Mouse (Mus musculus) lung, postnatal 25 days (tissue): ENCODE measurements around the gene Oasl1.
"Not testable (repeated sequence)": the region's sequence is repeated elsewhere in the genome, so short reads cannot be mapped to it uniquely, and the experiment has no call there.

Experiments used
- DNase-seq: peaks from one replicate; pipeline ENCODE4 v3.0.0; 2022; ENCODE audit warnings: low spot score

Oasl1 gene

DNA sequence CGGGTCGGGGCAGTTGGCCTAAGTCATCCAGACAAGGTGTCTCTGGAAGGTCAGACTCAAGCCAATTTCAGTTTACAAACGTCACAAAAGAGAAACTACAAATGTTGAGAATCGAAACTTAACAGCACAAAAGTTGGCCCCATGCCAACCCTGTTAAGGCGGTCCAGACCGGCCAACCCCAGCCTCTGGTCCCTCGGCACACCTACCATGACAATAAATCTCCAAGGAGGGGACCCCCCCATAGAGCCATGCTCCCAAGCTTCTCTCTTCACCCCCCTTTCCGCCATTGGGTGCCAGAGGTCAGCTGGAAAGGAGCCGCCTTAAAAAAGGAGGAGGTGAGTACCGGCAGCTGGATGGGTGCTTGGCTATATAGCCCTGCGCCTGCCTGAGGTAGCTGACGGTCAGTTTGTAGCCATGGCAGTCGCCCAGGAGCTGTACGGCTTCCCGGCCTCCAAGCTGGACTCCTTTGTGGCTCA lies at the start of gene Oasl1:
Gene Oasl1, plus strand, starts transcription at position 243 of the 476 bp plus-strand sequence.
- DNase-seq, result peak; percentile 39

DNA sequence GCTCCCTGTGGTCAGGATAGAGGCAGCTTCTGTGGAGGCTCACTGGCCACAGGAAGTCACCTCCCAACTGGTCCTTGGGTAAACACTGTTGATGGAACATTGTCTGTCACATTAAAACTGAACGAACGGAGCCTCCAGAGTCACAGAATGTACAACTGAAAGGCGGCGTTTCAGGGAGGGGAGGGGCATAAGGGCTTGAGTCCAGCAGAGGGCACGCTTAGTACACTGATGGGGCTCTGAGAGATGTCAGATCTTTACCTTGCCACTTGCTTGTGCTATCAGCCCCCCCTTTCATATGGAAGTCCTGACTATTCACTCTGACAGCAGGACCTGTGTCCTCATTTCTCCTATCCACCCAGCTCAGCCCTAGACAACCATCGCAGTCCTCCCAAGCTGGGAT lies 47.2 kb upstream of the Oasl1 start:
- DNase-seq, result no peak

DNA sequence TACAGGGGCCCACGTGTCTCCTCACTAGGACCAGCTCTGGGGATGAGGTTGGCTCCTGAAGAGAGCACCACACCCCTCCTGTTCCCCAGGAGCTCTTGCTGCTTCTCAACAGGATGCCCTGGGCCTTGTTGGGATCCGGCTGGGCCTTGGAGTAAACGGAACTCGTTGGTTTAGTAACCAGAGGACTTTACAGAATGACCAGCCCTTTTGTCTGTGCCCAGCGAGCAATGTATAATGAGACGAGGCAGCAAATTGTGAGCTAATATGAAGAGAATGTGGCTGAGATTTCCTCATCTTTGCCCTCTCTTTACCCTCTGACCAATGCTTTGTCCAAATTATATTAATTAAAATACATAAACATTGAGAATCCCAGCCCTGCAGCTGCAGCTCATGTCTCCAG lies 46.7 kb upstream of the Oasl1 start:
- DNase-seq, result no peak

DNA sequence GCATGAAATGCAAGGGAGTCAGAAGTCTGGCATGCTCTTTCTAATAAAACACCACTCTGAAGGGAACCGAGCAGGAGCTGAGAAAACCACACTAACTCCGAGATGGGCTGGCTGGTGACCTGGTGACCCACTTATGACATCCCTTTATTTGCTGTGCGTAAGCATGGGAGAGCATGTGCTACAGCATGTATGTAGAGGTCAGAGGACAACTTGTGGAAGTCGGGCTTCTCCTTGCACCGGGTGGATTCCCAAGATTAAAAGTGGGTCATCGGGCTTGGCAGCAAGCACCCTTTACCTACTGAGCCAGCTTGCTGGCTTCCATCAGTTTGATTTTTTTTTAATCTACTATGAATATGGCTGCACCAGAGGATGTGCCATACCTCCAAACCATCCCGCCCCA lies 45.6 kb upstream of the Oasl1 start:
- no peak for DNase-seq

DNA sequence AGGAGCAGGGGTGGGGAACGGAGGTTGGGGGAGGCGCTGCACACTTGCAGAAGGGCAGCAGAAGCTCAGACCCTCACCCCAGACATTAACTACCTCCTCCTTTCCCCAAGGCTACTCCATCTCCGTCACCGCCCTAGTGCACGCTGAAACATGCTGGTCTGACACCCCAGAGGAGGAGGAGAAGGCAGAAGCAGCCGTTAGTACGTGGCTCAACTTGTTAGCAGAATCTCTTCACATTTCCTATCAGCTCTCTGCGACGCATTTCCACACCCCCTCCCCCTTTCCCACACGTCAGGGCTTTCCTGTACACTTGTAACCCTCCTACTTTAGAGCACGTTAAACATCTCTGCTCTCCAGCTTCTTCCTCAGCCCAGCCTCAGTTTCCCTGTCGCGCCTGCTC lies 43.6 kb upstream of the Oasl1 start:
- DNase-seq, result no peak

DNA sequence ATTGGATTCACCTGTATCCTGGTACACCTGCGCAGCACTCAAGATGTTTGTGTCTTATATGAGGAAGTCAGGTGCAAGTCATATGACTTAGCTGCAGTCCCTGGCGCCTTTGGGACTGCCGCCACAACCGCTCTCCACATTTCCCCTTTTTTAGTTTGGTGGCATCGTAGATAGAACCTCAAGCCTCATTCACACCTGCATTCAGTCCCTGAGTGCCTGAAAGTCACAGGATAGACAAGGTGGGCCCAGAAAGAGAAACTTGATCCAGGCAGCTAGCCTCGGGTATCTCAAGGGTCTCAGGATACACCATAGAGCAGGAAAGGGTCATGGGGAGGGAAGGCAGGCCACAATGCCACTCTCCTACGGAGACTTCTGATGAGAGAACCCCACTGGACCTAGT lies 40.7 kb upstream of the Oasl1 start:
- not testable (repeated sequence) for DNase-seq

DNA sequence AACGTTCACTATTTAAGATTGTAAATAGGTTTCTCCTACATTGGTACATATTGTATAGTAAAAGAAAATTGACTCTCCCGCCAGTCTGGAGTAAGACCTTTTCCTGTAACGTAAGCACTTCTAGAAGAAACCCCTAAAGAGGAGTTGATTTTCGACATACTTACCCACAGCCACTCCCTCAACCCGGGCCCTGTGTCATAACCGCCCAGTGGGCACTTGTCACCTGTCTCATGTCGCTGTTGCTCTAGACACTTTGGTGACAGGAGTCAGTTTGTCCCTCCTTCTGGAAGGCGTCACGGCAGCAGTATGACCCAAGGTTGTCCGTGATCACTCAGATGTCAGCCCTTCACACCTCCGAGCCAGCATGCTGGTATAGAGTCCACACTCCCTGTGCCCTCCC lies 40.0 kb upstream of the Oasl1 start:
- no peak for DNase-seq

DNA sequence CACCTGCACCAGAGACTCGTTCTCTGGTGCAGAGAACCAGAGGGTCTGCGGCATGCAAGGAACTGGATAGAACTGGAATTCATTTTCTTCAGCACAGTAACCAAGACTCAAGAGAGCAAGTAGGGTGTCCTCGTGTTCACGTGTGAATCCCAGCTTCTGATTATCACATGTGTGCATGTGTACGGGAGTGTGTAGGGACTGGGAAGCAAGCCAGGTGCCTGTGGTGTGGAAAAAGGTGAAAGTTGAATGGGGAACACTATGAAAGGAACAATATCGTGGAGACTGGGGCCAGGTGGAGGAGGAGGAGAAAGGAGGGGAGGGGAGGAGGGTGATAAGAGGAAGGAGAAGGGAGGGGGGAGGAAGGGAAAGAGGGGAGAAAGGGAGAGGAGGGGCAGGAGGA lies 36.2 kb upstream of the Oasl1 start:
- DNase-seq, result no peak

DNA sequence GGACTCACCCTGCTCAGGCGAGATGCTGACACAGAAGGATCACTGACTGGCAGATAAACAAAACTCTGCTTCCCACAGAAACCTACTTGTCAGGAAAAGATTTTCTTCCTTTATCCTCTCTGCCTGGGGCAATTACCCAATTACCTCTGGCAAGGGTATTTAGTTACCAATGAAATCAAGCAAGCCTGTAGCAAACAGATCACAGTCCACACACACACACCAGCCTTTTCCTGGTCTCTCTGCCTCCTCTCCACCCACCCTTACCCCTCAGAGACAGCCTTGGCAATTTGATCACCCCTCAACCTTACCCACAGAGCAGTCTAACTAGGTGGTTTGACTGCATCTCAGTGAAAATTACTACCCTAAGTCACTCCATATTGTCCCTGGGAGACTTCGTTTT lies 34.0 kb upstream of the Oasl1 start:
- no peak for DNase-seq

DNA sequence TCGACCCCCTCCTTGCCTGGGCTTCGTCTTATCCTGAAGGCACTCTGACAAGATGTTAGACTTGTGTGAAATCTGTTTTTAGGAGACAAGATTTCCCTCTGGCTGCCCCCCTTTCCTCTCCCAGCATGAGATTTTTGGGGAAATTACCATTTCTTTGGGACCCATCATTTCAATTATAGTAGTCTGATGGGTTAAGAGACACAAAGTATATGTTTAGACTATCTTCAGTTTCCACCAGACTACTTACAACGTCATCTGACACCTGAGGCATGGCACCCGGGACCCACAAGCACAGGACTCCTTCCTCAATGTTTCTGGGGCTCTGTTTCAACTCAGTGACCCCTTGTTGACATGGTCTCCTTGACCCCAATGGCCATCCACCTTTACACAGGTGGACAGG lies 27.5 kb upstream of the Oasl1 start:
- no peak for DNase-seq

DNA sequence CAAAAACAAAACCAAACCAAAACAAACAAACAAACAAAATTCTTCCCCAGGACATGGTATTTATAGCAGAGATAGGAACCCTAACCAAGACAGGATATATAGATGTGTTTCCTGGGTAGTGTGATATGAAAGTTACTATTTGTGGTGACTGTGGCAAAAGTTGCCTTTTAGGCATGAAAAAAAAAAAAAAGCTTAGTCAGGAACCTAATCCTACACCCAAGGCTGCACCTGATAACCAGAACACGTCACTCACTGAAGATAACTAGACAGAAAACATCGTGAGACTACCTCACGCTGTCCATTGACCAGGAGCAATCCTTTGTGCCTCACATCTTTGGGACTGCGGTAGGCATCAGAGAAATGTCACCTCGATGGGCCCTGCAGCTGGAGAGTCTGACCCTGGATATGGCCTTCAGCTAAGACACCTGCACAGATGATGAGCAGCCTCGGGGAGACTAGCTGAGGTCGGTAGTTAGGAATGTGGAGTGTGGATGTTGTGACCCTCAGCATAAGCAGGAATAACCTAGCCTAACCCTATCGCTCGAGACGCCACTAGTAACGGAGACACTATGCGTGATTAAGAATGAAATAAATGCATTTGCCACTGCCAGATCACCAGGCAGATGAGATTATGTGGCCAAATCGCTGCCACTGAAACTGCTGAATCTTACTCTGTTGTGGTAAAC lies 26.2 kb upstream of the Oasl1 start, which contains the start of gene Oasl2:
Gene Oasl2, plus strand, starts transcription at position 249 of the 686 bp plus-strand sequence.
- DNase-seq, result no peak

DNA sequence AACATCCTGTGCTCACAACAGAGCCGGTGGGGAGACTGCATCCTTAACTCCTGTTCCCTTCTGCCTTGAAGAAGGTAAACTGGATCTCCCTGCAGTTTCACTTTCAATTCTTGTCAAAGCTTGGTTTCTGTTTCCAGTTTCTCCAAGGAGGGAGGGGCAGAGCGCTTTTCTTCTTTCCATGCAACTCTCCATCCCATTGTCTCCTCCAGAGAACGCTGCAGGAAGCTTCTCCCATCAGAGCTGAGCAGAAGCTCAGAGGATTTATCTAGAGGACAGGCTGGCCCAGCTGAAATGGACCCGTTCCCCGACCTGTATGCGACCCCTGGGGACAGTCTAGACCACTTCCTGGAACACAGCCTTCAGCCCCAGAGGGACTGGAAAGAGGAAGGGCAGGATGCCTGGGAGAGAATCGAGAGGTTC lies 25.7 kb upstream of the Oasl1 start:
- DNase-seq, result peak; percentile 57

DNA sequence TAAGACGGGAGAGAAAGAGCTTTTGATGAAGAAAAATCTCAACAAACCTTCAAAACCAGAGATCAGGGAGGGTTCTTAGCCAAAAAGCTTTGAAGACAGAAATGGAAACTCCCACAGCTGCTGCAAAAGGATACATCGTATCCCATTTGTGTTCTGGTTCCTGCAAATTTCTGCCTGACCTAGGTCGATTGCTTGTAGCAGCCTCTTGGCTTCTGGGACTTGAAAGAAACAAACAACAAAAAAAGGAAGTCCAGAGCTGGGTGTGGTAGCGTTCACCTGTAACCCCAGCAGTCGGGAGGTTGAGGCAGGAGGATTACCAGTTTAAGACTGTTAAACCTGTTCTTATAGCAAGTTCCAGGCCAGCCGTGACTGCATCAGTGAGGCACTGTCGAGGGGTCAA lies 24.2 kb upstream of the Oasl1 start:
- DNase-seq, result no peak

DNA sequence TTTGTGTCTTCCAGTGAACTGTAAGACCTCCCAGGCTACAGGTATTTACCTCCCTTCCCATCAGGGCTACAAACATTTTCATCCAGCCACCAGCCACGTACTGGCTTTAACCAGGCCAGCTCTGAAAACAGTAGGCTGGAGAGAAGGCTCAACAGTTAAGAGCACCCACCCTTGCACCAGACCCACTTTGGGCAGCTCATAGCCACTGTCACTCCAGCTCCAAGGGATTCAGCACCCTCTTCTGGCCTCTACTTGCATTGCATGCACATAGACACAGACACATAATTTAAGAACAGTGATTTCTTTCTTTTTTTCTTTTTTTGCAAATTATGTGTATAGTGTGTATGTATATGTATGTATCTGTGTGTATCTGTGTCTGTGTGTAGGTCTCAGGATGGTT lies 20.6 kb upstream of the Oasl1 start:
- peak; percentile 18 for DNase-seq

DNA sequence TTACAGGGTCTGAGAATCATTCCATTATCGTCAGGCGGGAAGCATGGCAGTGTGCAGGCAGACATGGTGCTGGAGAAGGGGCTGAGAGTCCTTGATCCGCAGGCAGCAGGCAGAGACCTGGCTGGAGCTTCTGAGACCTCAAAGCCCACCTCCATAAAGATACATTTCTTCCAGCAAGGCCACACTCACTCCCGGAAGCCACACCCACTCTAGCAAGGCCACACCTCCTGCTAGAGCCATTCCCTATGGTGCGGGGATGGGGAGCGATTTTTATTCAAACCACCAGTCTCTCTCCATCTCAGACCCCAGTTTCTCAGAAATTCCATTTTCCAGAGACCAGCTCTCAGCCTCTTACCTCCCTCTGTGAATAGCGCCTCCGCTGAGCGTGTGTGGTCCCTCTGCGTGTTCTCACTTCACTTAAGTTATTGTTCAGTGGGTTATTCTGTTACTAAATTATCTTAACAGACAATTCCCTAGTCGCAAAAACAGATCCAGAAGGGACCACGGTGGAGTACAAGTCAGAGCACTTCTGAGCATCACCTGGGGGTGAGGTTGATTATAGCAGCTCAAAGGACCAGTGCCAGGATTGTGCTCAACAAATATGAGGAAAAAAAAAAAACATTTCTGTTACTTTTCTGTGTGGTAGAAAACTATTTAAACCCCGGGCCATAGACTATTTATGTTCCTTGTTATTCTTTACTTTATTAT lies 14.3 kb upstream of the Oasl1 start:
- DNase-seq, result no peak

DNA sequence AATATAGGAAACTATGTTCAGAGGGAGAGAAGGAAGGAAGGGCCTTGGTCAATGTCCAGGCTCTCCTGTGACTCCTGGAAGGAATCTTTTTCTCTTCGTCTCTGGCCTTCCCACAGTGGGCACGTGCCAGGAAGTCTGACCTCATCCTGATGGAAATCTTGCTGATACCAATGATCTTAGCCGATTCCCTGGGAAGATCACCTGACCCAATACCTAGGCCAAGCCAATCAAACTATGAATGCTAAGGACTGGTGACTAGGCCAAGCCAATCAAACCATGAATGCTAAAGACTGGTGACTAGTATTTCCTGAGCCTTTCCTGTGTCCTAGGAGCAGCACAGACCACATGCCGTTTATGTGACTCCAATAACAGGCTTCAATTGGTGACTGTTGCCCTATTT lies 9.4 kb upstream of the Oasl1 start:
- no peak for DNase-seq

DNA sequence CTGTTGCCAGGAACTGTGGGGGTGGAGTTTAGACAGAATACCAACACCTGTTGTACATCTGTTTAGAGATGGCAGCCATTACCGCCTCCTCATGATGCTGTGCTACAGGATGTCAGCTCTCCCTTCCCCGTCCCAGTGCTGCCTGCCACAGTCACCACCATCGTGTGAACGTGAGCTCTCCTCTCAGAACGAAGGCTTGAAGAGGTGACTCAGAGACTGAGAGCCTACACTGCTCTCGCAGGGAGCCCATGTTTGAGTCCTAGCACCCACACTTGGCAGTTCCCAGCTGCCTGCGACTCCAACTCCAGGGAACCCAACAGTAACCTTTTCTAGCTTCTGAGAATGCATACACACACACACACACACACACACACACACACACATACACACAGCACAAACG lies 8.2 kb upstream of the Oasl1 start:
- no peak for DNase-seq

DNA sequence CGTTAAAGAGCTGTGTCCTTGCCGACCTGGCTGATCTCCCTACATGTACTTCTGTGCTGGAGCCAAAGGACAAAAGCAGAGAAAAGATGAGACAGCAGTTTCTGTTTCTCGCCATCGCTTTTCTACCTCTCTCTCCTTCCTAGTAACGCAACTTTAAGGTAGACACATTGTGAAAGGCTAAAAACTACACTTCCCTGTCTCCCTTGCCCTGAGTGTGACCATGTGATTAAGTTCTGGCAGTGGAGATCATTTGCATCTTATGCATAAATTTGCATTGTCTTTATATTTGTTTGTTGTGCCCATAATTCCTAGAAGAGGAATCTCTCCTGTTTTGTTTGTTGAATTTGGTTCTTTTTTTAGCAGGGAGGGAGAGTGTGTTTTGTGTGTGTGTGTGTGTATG lies 7.2 kb upstream of the Oasl1 start:
- DNase-seq, result no peak

DNA sequence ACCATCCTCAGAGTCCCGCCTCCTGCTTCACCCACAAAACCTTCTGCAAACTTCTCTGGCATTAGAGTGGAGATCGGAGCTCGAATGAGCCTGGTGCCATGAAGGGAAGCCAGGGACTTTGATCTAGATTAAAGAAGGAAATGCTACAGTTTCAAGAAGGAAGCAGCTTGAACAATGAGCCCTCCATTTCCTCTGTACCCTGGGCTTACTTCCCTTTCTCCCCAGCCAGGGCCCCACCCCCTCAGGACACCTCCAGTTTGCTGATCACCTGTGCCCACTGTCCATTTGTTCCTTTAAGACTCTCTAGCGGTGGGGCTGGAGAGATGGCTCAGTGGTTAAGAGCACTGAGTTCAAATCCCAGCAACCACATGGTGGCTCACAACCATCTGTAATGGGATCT lies 6.3 kb upstream of the Oasl1 start:
- peak; percentile 10 for DNase-seq

DNA sequence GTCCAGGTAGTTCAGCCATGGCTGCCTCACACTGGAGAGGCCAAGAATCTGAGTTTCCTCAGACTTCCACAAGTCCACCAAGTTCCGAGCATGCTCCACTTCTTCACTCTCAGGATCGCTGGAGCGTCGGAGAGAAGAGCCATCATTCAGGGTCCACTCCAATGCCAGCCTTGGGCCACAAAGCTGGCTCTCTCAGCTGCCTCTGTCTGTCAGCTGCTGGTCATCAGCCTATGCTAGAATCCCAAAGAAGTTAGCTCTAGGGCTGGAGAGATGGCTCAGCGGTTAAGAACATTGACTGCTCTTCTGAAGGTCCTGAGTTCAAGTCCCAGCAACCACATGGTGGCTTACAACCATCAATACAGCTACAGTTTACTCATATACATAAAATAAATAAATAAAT lies 5.7 kb upstream of the Oasl1 start:
- not testable (repeated sequence) for DNase-seq

DNA sequence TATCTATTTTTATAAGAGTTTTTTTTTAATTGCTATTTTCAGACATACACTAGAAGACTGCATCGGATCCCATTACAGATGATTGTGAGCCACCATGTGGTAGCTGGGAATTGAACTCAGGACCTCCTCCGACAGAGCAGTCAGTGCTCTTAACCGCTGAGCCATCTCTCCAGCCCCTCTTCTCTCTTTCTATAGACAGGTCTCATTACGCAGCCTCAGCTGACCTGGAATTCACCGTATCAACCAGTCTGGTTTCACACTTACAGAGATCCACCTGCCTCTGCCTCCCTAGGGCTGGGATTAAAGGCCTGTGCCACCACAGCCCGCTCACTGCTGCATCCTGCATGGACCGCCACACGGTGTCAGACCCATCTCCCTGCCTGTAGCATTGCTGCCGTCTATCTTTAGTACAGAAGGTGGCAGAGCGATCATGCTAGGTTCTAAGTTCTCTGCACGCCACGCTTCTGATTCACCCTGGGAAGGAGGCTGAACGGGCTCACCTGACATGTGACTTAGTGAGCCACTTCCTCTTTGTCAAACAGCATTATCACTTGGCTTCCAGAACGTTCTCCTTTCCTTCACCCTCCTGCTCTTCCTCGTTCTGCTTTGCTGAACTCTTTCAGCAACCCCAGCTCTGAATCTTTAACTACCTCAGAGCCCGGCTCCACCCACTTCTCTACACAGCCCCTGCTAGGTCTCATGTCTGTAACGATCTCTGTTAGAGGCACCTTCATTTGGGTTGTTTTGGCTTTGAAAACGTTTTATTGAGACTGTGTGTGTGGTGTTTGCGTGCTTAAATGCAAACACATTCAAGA lies 1.3 kb upstream of the Oasl1 start:
- peak; percentile 65 for DNase-seq

DNA sequence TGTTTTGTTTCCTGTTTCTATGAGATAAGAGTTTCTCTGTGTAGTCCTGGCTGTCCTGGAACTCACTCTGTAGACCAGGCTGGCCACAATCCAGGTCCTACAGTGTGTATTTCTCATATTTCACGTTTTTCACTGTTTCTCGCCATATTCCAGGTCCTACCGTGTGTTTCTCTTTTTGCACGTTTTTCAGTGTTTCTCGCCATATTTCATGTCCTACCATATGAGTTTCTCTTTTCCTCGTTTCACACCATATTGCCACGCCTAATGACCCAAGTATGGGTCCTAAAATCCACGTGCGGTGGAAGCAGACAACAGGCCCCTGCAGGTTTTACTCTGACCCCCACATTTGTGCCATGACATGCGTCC lies 691 bp upstream of the Oasl1 start:
- DNase-seq, result no peak

DNA sequence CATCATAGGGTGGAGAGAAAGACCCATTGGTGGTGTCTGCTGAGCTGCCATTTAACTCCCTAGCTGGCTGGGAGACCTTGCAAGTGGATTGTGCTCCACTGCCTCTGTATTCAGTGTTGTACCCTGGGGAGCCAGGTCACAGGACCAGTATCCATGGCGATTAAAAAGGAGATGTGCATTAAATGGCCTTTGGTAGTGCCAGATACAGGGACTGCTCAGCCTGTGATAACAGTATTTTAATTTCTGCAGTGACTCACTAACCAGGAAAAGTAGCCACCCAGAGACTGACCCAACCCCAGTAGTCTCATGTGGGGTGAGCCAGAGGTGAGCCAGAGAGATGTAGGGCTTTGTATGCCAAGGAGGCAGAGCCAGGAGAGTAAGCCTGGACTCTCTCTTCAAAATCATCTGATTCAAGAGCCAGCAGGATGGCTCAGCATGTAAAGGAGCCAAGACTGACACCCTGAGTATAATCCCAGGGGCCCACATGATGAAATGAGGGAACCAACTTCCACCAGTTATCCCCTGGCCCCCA lies 3.2 kb downstream of the Oasl1 start:
- DNase-seq, result no peak
